Mouse (Mus musculus) heart, adult 2 months (tissue): ENCODE results near the gene Ppp1r13l.

Experiments
- CTCF ChIP-seq: fragments of 200-600 bp; IDR thresholded peaks from 2 replicates; pipeline ENCODE4 v1.8.1; 2022; ENCODE audit warnings: antibody characterized with exemption, mild to moderate bottlenecking, moderate library complexity
- EP300 ChIP-seq: fragments of 200-500 bp; IDR thresholded peaks from 2 replicates; pipeline ENCODE4 v1.6.1; 2011; ENCODE audit warnings: low read depth, low read length, control low read depth; ENCODE audit not compliant: insufficient read depth
- POLR2A ChIP-seq: fragments of 200-500 bp; IDR thresholded peaks from 2 replicates; pipeline ENCODE4 v1.6.1; 2011; ENCODE audit warnings: mild to moderate bottlenecking, low read depth, low read length, control low read depth; ENCODE audit not compliant: insufficient read depth

DNA sequence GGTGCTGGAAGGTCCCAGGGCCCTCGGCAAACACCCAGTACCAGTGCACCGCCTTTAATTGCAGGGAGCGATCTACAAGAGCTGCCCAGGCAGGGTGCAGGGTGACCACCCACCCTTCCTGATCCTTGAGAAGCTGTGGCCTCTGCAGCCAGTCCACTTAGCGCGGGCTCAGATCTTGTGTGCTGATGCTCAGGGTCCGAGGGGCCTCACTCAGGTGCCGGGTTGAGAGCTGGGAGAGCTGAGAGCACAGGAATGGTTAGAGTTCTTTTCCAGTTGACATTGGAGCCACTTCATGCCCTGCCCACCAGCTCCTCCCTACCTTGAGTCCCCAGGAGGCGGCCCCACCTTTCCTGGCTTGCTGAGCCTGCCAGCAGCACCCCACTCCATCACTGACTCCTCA lies 34.9 kb downstream of the Ppp1r13l start:
- no peak for TF ChIP-seq CTCF
- no peak for TF ChIP-seq EP300
- no peak for TF ChIP-seq POLR2A
